Mouse (Mus musculus) olfactory bulb, adult 2 months (tissue): ENCODE measurements around the gene Psme2.

Source experiments
- CTCF ChIP-seq: fragments of 200-500 bp; IDR thresholded peaks from 2 replicates; pipeline ENCODE4 v1.5.1; 2012; ENCODE audit warnings: low read depth, mild to moderate bottlenecking, low read length, moderate library complexity; ENCODE audit not compliant: insufficient read depth
- POLR2A ChIP-seq: fragments of 200-500 bp; IDR thresholded peaks from 2 replicates; pipeline ENCODE4 v1.6.1; 2012; ENCODE audit warnings: mild to moderate bottlenecking, low read depth, low read length, moderate library complexity; ENCODE audit not compliant: insufficient read depth

DNA sequence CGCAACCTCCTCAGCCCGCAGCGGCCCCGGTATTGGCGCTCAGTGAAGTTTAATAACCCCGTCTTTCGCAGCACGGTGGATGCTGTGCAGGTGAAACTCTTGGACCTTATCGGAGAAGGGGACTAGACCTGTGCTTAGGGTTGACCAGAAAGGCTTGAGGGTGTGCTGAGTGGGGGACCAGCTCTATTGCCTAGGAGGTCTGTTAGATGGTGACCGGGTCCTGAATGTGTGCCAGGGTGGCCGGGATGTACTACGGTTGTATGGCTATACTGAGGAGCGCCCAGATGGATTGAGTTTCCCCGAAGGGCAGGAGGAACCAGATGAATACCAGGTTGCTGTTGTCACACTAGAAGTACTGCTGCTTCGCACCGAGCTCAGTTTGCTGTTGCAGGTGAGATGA, 1.3 kb upstream of the Psme2 start:
- TF ChIP-seq CTCF (no peak), POLR2A (no peak)
